Mouse (Mus musculus) MEL (cell line): ENCODE measurements at regions not wholly inside any gene's neighbourhood (a gene's known extent, or its start where the extent isn't known, plus 50 kb on each side); places are given as distances from the start of the nearest gene placed in this dataset.

Experiments used
- DNase-seq: peaks from one replicate; pipeline ENCODE4 v3.0.0; 2011; ENCODE audit warnings: low read depth, low spot score
- H3K27ac ChIP-seq: 2 replicates; pipeline ENCODE4 v1.5.1; 2012; ENCODE audit warnings: low read depth, mild to moderate bottlenecking, control low read depth, low read length, moderate library complexity; ENCODE audit not compliant: control insufficient read depth
- H3K27me3 ChIP-seq, 2 experiments: fragments of 150-350 bp in 1 of 2; sonication (generic) in 1 of 2; 2 replicates each; pipeline ENCODE4 v1.6.1; 2012; ENCODE audit warnings: low read length in 2 of 2, mild to moderate bottlenecking in 2 of 2, improper control_type of control experiment in 1 of 2, moderate library complexity in 1 of 2; ENCODE audit not compliant: insufficient read depth in 2 of 2, control insufficient read depth in 1 of 2
- H3K36me3 ChIP-seq, 2 experiments: 2 replicates each; pipeline ENCODE4 v1.6.1; 2012 to 2014; ENCODE audit warnings: low read length in 2 of 2, improper control_type of control experiment in 1 of 2, inconsistent platforms in 1 of 2, mild to moderate bottlenecking in 1 of 2; ENCODE audit not compliant: insufficient read depth in 2 of 2, control insufficient read depth in 1 of 2
- H3K4me1 ChIP-seq, 2 experiments: fragments of 150-350 bp in 1 of 2; sonication (generic) in 1 of 2; 2 replicates each; pipeline ENCODE4 v1.6.1; 2012; ENCODE audit warnings: low read length in 2 of 2, improper control_type of control experiment in 1 of 2, mild to moderate bottlenecking in 1 of 2; ENCODE audit not compliant: insufficient read depth in 2 of 2, control insufficient read depth in 1 of 2
- H3K4me3 ChIP-seq, 2 experiments: fragments of 150-350 bp in 1 of 2; sonication (generic) in 1 of 2; 2 replicates each; pipeline ENCODE4 v1.5.1; 2012; ENCODE audit warnings: low read depth in 2 of 2, low read length in 2 of 2, mild to moderate bottlenecking in 2 of 2, moderate library complexity in 2 of 2, control low read depth in 1 of 2, improper control_type of control experiment in 1 of 2; ENCODE audit not compliant: control insufficient read depth in 1 of 2, insufficient read depth in 1 of 2
- H3K79me2 ChIP-seq: 2 replicates; pipeline ENCODE4 v1.6.1; 2012; ENCODE audit warnings: mild to moderate bottlenecking, low read length, moderate library complexity; ENCODE audit not compliant: control insufficient read depth, poor library complexity, insufficient read depth
- H3K9ac ChIP-seq: 2 replicates; pipeline ENCODE4 v1.6.1; 2012; ENCODE audit warnings: low read depth, mild to moderate bottlenecking, control low read depth, low read length, moderate library complexity; ENCODE audit not compliant: control insufficient read depth, poor library complexity, severe bottlenecking
- H3K9me3 ChIP-seq: fragments of 150-350 bp; sonication (generic); replicated peaks from 2 replicates; pipeline ENCODE4 v1.6.1; 2012; ENCODE audit warnings: mild to moderate bottlenecking, low read length, improper control_type of control experiment, moderate library complexity; ENCODE audit not compliant: insufficient read depth
- CTCF ChIP-seq, 3 experiments: IDR thresholded peaks in 2 of 3; conservative IDR thresholded peaks in 1 of 3; 2 replicates each; pipeline ENCODE4 v1.5.1; 2011 to 2012; ENCODE audit warnings: low read length in 3 of 3, low read depth in 2 of 3, mild to moderate bottlenecking in 2 of 3, improper control_type of control experiment in 1 of 3, inconsistent platforms in 1 of 3, mixed read lengths in 1 of 3, moderate library complexity in 1 of 3; ENCODE audit not compliant: control insufficient read depth in 1 of 3, insufficient read depth in 1 of 3, poor library complexity in 1 of 3, severe bottlenecking in 1 of 3
- MAX ChIP-seq: IDR thresholded peaks from 2 replicates; pipeline ENCODE4 v1.6.1; 2011; ENCODE audit warnings: low read length, improper control_type of control experiment
- POLR2A ChIP-seq, 2 experiments: IDR thresholded peaks; 2 replicates each; pipeline ENCODE4 v1.6.1; 2011 to 2012; ENCODE audit warnings: low read length in 2 of 2, mild to moderate bottlenecking in 2 of 2, control low read depth in 1 of 2, improper control_type of control experiment in 1 of 2, low read depth in 1 of 2, moderate library complexity in 1 of 2; ENCODE audit not compliant: control insufficient read depth in 1 of 2, insufficient read depth in 1 of 2, poor library complexity in 1 of 2
- RAD21 ChIP-seq: IDR thresholded peaks from 2 replicates; pipeline ENCODE4 v1.6.1; 2011; ENCODE audit warnings: mild to moderate bottlenecking, low read depth, low read length, improper control_type of control experiment
- RCOR1 ChIP-seq: IDR thresholded peaks from 2 replicates; pipeline ENCODE4 v1.6.1; 2012; ENCODE audit warnings: low read depth, mild to moderate bottlenecking, inconsistent platforms, low read length, improper control_type of control experiment
- SMC3 ChIP-seq: IDR thresholded peaks from 2 replicates; pipeline ENCODE4 v1.6.1; 2011; ENCODE audit warnings: low read depth, low read length, improper control_type of control experiment
- TCF12 ChIP-seq: IDR thresholded peaks from 2 replicates; pipeline ENCODE4 v1.6.1; 2014; ENCODE audit warnings: low read depth, mild to moderate bottlenecking, inconsistent platforms, low read length, improper control_type of control experiment, moderate library complexity
- UBTF ChIP-seq: IDR thresholded peaks from 2 replicates; pipeline ENCODE4 v1.6.1; 2012; ENCODE audit warnings: low read depth, mild to moderate bottlenecking, inconsistent platforms, low read length, improper control_type of control experiment, moderate library complexity, borderline replicate concordance; ENCODE audit not compliant: insufficient read depth
- USF1 ChIP-seq: IDR thresholded peaks from 2 replicates; pipeline ENCODE4 v1.6.1; 2014; ENCODE audit warnings: low read depth, mild to moderate bottlenecking, inconsistent platforms, low read length, improper control_type of control experiment, moderate library complexity

GRCm38 (mm10) chr14:37238632-37239032 lies 103.6 kb upstream of the Ghitm start:
- Histone ChIP-seq H3K9ac (no peak overlapping the region), H3K79me2 (no peaks in the 10 kb centered on the region), H3K27ac (no peak overlapping the region), H3K36me3 (no peaks in the 10 kb centered on the region), H3K9me3 (no peaks in the 10 kb centered on the region), H3K27me3 (no peaks in the 10 kb centered on the region), H3K4me3 (no peak overlapping the region), H3K4me1 (no peaks in the 10 kb centered on the region)
- DNase-seq = peak; percentile 37
- TF ChIP-seq SMC3 = peak; percentile 41
- peak; percentile 52 to 65 (median 57) for TF ChIP-seq CTCF (IDR thresholded peaks at IDR 0.05 in 2 of 3, conservative IDR thresholded peaks at IDR 0.05 in 1 of 3; ENCODE audit: control insufficient read depth in 1 of 3, insufficient read depth in 1 of 3, low read depth in 2 of 3, low read length in 3 of 3, poor library complexity in 1 of 3, severe bottlenecking in 1 of 3)
- no peak for TF ChIP-seq MAX
- TF ChIP-seq RAD21 = peak; percentile 49
- TF ChIP-seq, all 39 proteins: peak for 3

DNA sequence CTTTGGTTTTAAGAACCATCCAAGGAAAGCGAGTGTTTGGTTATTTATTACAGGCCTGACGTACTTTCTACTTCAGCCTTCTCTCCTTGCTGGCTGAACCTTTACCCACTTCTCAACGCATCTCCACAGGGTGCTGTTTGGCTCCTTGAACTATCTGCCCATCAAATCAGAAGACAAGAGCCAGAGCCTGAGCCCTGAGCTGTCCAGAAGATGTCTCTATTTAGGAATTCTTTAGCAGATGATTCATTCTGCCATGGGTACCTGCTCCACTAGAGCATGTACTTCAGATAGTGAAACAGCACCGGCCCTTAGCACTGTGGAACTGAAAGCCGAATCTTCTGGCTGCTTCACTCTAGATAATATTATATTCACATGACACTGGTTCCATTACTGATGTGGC lies 102.1 kb upstream of the Ghitm start:
- H3K4me1 ChIP-seq = no peaks in the 10 kb centered on the region
- H3K27ac ChIP-seq = no peak overlapping the region
- no peaks in the 10 kb centered on the region for H3K27me3 ChIP-seq
- H3K79me2 ChIP-seq = no peaks in the 10 kb centered on the region
- no peak for TF ChIP-seq SMC3
- no peak for TF ChIP-seq UBTF
- no peak for TF ChIP-seq POLR2A (IDR thresholded peaks at IDR 0.05; ENCODE audit: control insufficient read depth in 1 of 2, insufficient read depth in 1 of 2, low read depth in 1 of 2, low read length in 2 of 2, poor library complexity in 1 of 2)
- TF ChIP-seq, all 39 proteins: peak for 0
- Histone ChIP-seq H3K9me3 (no peaks in the 10 kb centered on the region), H3K4me3 (no peak overlapping the region), H3K36me3 (no peaks in the 10 kb centered on the region), H3K9ac (no peak overlapping the region)
- DNase-seq = no peak

DNA sequence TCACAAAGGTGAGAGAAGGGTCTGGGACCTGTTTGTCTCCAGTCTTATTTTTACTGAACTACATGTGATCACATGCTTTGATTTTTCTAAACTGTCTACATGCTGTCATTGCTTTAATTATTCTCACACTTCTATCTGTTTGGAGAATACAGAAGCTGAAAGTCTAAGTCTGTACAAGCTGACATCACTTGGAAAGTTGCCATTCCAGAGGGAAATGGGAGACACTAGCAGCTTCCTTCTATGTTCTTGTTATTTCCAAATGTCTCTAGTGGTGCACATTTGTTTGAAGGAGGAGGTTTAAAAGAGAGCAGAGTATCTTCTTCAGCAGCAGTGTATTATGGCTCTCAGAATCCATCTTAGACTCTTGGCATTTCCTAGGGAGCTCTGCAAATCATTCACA lies 73.2 kb upstream of the Ghitm start:
- H3K36me3 ChIP-seq = no peaks in the 10 kb centered on the region
- H3K9ac ChIP-seq = no peak overlapping the region
- TF ChIP-seq TCF12 = no peak
- no peaks in the 10 kb centered on the region for H3K27me3 ChIP-seq
- H3K27ac ChIP-seq = no peak overlapping the region
- H3K4me3 ChIP-seq = no peak overlapping the region
- no peak for DNase-seq
- no peaks in the 10 kb centered on the region for H3K9me3 ChIP-seq
- no peaks in the 10 kb centered on the region for H3K4me1 ChIP-seq
- H3K79me2 ChIP-seq = no peaks in the 10 kb centered on the region

DNA sequence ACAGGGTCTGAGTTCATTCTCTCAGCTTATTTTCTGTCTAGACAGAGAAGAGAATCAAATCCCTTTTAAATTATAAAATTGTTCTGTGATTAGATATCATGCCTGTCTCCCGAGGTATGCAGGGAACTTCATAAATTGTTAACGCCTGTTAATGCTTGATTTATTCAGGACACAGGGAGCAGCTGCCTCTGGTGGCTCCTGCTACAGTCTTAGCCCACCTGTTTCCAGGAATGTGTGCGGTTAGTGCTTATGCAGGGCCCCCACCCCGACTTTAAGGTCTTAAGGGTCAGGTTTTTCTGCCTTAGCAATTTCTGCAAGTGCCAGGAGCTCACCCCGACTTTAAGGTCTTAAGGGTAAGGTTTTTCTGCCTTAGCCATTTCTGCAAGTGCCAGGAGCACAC lies 54.7 kb upstream of the Ghitm start:
- no peak overlapping the region for H3K4me3 ChIP-seq
- H3K9ac ChIP-seq = no peak overlapping the region
- H3K27ac ChIP-seq = no peak overlapping the region
- no peaks in the 10 kb centered on the region for H3K9me3 ChIP-seq
- DNase-seq = no peak
- H3K79me2 ChIP-seq = no peaks in the 10 kb centered on the region
- no peaks in the 10 kb centered on the region for H3K36me3 ChIP-seq
- no peak for TF ChIP-seq USF1
- no peak for TF ChIP-seq TCF12
- no peak for TF ChIP-seq RCOR1
- no peak for TF ChIP-seq POLR2A (IDR thresholded peaks at IDR 0.05; ENCODE audit: control insufficient read depth in 1 of 2, insufficient read depth in 1 of 2, low read depth in 1 of 2, low read length in 2 of 2, poor library complexity in 1 of 2)
- no peaks in the 10 kb centered on the region for H3K4me1 ChIP-seq
- no peaks in the 10 kb centered on the region for H3K27me3 ChIP-seq
